Mouse (Mus musculus): Measurements from ENCODE around the gene Ptgis.

The Ptgis gene

DNA sequence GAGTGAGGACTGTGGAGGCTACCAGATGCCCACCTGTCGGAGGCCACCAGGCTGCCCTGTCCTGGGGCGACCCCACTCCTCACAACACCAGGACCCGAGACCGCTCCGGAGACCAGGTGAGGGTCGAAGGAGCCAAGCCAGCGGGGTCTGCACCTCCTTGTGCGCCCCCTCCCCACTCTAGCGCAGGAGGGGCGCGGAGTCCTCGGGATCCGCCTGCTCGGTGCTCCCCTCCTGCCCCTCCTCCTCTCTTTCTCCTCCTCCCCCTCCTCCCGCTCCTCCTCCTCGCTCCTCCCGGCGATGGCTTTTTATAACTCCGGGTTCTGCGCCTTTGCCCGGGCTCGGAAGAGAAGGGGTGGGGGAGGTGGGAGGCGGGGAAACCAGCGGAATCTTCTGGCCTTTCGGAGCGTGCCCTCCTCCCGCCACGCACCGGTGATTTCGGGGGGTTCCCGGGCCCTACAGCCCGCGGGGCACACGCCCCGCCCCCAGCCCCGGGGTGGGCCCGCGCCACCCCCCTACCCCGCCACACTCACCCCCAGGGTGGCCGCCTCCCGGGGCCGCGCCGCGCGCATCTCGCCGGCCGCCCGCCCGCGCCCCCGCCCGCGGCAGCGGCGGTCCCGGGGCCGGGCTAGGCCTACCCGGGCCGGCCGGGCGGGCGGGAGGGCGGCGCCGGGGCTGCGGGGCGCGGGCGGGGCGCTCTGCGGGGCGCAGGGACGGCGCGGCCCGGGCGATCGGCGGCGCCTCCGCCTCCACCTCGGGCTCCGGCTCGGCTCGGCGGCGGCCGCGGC is 50.9 kb downstream of the Ptgis start:
- peak; percentile 52 to 57 for DNase-seq

DNA sequence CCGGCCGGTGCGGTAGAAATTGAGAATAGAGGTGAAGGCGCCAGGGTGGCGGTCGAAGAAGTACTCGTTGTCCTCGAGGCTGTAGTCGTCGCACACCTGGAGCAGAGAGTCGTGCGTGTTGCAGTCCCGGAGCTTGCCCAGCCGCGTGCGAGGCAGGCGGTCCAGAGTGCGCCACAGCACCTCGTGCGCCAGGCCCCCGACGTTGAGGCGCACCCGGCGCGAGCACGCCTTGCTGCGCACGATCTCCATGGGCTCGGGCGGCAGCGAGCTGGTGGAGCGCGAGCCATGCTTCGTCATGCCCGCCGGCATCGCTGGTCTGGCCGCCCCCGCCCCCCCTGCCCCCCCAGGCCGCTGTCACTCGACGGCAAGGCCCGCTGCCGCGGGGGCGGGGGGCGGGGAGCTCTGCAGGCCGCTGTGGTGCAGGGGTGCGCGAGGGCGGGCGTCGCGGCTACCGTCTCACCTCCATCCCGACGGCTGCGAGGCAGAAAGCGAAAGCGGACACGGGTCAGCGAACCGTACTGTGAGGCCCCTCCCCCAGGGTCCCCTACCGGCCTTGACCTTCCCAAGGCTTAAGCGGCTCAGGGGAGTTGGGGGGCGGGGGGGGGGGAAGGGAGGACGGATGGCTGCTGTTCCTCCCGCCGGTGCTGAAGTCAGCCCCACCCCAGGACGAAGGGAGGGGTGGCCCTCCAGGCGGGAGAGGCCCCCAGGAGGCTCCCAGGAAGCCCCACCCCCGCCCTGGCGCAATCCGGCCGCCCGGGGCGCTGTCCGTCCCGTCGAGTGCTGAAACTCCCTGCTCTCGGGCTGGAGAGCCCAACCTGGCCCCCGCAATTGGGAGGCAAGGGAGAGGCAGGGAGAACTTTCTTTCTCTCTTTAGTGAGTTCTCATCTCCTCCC is 51.8 kb downstream of the Ptgis start:
- DNase-seq = peak; percentile 81 to 93

DNA sequence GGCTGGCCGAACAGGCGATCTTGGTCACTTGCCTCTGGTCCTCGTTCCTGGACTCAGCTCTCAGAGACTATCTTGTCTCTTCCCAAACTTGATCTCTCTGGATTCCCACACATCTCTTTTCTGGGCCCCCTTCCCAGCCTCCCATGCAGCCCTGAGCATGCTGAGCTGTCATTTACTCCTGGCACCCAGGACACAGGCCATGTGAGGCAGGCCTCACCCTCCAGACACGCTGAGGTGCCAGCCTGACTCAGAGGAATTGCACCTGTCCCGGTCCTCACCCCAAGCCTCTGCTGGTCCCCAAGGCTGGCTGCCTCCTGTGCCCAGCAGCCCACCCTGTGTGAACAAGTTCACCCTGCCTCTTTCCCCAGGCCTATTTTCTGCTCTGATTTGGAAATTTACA is 53.3 kb downstream of the Ptgis start:
- no peak for DNase-seq

DNA sequence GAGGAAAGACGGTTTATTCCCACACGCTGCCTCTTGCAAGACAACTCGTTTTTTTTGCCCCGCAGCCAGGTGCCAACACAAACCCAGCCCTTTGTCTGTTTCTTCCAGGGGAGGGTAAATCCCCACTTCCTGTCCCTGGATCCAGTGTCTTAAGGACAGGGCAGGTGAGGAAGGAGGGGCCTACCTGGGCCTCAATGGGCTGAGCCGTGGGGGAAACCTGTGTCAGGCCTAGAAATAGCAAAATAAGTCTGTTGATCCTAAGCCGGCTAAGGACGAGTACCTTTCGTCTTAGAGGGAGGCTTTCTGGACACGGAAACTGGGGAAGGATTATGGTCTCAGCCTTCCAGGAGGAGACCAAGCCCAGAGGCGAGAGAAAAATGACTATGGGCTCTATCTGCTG is 53.9 kb downstream of the Ptgis start:
- DNase-seq = no peak

DNA sequence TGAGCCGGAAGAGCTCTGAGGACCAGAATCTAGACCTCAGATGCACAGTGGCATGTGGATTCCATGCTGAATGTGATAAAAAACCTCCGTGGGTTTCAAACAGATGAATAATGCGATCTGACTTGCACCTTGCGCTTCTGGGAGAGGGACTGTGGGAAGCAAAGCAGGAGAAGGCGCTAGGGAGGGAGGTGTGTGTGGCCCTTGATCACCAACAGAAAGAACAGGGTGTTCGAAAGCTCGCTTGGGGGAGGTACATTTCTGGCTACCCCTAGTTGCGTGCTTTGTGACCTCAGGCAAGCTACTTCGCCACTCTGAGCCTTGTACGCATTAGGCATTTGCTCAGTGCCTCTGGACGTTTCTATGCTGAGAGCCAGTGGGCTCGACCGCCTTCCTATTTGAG is 54.4 kb downstream of the Ptgis start:
- DNase-seq = no peak

DNA sequence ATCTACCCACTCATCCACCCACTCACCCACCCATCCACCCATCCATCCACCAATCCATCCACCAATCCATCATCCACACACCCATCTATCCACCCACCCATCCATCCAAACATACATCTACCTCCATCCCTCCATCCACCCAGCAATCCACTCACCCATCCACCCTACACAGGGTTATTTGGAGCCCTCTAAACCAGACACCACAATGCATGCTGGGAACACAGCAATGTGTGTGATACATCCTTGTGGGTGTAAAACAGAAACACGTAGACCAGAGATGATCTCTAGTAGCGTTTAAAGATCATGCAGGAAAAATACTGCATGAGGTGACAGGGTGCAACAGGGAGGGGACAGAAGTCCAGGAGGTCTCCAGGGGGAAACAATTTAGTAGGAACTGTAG is 55.0 kb downstream of the Ptgis start:
- no peak for DNase-seq

DNA sequence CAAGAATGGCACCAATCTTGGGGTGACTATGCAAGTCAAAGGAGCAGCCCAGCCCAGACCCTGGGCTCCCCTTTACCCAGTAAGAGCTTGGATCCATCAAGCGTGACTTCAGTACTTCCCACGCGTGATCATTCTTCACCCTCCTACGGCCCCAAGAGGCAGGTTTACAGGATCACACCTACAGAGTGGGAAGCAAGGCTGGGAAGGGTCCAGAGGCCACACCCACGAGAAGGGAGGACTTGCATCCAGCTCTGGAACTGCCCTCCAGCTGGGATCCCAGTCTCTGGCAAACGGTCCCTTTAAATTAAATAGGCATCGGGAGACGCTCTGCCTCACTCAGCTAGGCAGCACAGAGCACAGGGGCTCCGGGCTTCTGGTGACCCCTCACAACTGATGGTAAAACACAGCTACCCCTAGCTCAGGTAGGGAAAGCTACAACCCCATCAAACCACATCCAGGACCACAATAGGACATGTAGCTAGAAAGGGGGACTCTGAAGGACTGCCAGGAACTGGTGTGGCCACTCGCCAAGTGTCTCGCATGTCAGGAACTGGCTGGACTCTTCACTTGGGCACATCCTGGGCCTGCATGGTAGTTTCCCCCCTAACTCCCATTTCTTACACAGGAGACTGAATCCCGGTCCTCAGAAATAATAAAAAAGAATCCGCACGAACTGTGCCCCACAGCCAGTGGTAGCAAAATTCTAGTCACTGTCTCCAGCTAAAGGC is 58.6 kb downstream of the Ptgis start:
- DNase-seq = no peak

DNA sequence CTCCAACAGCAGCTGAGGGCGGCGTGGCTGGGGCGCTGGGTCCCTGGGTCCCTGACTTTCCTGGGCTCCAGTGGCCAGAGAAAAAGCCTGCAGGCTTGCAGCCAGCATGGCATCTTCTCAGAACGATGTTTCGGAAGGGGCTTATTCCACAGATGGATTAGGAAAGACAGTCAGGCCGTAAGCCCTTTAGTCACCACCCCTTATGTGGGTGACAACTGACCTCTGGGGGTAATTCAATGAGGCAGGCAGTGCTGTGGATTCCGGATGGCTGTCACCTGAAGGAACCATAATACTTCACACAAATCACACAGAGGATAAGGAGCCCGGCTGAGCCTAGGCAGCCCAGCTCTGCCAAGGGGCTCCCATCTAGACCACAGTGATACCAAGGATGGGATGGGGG is 59.3 kb downstream of the Ptgis start:
- no peak for DNase-seq

DNA sequence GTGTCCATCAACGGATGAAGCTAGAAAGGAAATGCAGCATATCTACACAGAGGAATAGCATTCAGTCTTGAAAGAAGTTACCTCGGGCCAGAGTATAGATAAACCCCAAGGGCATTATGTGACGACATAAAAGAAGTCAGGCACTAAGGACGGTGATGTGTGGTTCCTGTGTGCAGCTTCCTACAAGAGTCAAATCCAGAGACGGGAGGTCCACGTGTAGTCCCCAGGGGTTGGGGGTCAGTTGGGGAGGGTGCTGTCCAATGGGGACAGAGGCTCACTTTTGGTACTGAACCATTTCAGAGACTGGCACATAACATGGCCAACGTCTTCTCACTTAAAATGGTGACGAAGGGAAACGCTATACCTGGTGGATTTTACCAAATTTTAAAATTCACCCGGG is 61.1 kb downstream of the Ptgis start:
- DNase-seq = no peak

DNA sequence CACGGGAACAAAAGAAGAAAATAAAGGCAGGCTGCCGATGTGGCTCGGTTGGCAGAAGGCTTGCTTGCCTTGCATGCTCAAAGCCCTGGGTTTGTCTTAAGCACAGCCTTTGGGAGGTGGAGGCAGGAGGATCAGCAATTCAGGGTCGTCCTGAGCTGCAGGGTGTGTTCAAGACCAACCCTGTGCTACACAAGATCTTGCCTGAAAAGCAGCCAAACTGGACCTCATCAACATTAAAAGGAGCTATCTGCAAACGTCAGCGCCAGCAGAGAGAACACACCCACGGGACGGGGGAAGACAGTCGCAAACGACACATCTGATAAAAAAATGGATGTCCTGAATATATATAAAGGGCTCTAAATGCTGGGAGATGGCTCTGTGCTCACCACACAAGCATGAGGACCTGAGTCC is 63.2 kb downstream of the Ptgis start:
- no peak for DNase-seq

DNA sequence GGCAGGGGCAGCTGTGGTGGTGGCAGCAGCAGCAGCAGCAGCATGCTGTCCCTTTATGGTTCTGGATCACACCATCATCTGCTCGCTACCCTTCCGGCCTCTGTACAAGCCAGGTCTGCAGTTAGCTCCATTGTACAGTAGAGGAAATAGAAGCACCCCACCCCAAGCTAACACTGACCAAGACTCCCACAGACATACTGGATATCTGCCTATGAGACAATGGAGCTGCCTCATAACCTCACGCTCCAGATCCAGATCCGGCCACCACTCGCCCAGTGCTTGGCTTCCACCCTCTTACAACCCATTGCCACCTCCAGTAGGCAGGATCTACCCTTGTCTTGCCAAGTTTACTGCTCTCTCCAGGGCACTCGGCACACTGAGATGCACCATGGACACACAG is 65.1 kb downstream of the Ptgis start:
- peak; percentile 18 to 37 for DNase-seq

DNA sequence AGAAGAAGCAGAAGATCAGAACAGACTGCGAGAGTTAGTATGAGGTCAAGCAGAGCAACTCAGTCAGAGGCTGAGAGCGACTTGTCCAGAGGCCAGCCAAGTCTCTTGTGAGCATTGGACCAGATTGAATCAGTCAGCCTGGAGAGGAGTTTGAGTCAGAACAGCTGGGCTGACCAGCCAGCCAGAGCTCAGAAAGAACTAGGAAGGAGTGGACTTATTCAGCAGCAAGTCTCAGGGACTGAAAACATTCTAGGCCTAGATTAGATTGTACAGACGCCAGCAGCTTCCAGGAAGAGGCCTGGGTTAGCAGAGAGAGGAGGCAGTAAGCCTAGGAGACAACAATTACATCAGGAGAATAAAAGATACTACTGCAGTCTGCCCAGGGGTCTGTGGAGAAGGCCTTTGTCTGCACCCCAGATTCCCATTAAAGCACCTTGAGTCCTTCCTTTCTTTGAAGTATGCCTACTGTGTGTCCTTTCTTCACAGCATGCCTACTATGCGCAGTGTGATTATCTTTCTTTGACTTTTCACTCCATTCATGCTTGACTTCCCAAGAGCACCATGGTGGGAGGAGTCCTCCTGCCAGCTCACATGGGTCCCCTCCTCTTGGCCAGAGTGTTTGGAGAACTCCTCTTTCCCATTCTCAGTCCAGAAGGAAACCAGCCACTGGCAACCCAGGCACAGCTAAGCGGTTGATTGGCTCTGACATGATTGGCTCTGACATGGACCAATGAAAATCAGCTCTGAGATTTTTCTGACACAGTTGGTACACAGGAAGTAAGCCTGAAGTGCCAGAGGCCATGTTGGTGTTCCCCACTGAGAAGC is 67.1 kb downstream of the Ptgis start:
- DNase-seq = peak; percentile 31 to 57

DNA sequence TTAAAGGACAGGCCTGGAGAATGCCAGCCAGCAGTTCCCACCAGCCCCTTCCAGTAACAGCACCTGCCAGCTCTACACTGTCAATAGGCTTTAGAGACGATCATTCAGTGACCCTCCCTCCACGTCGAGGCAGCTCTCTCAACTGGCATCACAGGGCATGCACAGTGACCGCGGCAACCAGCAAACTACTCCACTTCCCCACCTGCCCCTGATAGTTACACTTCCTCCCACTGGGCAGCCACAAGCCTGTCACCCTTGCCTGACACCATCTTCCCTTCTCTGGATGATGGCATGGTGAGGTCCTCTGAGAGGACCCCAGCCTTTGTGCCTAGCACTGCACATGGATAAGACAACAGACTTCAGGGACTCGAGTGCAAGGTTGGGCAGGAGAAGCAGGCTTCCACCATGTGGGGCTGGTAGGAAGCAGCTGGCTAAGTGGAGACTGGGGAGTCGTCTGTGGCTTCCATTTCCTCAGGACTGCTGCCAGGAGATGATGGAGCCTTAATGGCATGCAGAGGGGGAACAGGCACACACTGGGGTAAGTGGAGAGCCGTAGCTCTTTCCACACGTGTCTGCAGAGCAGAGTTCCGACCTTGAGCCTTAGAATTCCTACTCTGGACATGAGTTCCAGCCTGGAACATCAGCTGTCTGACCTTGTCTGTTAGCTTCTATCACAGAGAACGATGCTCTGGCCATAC is 72.7 kb downstream of the Ptgis start:
- DNase-seq = peak in 1 of 2 experiments; percentile 43

DNA sequence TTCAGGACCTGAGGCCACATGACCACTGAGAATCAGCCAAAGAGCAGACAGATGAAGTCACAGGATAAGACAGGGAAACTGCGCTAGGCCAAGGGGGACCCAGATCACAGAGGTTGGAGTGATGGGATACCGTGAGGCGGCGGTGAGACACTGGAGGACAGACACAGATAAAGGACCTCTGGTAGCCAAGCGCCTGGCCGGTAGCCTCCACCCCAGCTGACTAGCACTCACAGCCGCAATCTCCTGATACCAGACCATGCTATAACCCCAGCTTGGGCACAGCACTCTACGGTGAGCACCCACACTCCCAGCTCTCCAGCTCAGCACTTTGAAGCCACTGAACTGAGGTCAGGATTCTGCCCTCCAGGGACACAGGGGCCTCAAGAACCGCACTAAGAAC is 76.8 kb downstream of the Ptgis start:
- DNase-seq = no peak

DNA sequence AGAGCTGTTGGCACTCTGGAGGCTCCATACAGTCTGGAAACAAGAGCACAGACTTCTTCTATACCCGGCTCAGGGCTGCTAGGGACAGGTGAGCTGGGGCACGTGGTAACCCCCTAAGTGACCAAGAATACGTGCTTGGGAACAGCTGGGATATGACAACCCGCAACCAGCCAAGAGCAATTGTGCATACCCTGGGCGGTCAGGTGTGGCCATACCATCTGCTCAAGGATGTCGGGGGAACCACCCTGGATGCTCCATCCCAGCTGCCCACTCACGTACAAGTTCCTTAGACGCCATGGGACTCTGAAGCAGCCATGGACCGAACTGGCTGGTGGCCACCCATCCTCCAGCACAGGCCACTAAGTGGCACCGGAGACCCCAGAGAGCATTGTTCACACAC is 77.3 kb downstream of the Ptgis start:
- DNase-seq = no peak

DNA sequence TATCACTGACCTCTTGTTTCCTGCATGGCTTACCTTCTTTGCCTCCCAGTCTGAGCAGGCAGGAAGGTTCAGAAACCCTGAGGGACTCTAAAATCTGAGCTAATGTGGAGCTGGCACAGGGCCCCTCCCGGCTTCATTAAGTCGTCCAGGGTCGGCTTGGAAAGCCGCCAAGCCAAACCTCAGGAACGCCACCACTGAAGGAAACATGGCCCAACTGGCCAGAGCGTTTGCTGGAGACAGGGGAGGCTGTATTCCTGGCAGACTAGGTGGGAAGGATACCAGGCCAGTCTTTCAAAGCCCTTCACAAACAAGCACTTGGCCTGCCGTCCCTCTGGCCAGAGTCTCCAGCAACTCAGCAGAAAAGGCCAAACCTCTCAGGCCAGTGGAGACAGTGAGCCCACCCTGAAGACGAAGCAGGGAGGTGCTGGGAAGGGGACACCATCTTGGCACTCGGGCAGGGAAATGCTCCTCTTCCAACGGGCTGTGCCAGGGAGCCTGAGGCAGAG is 77.8 kb downstream of the Ptgis start:
- peak; percentile 41 to 58 for DNase-seq

DNA sequence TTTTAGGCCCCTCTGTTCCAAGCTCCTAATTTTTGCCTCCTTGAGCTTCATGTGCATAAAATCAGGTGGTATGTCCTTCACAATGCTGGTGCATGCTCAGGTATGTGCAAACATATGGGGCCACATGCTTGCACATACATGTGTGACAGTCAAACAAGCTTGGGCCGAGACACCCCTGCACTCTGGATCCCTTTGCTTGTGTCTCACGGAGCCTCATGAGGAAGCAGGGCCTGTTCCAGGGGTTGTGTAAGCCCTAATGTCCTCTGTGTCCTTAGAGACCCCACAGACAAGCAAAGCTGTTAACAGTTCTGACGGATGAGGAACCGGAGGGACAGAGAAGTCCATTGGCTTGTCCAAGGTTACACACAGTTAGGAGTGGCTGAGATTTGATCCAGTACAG is 80.7 kb downstream of the Ptgis start:
- DNase-seq = no peak

DNA sequence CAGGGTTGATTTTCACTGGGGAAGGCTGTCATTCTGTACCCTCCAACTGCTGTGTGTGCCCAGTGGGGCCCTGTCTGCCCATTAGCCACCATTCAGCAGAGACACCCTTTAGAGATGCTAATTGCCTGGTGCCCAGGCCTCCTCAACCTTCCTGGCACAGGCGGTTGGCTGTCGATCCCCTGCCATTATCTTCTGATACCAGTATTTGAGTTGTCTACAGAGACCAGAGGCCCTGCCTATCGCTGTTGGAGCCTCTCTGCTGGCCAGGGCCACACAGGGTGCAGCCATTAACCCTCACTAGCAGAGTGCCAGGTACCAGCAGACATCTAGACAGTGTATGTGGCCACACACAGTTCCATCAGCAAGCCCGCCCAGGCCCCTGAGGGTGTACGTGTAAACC is 81.6 kb downstream of the Ptgis start:
- no peak for DNase-seq

DNA sequence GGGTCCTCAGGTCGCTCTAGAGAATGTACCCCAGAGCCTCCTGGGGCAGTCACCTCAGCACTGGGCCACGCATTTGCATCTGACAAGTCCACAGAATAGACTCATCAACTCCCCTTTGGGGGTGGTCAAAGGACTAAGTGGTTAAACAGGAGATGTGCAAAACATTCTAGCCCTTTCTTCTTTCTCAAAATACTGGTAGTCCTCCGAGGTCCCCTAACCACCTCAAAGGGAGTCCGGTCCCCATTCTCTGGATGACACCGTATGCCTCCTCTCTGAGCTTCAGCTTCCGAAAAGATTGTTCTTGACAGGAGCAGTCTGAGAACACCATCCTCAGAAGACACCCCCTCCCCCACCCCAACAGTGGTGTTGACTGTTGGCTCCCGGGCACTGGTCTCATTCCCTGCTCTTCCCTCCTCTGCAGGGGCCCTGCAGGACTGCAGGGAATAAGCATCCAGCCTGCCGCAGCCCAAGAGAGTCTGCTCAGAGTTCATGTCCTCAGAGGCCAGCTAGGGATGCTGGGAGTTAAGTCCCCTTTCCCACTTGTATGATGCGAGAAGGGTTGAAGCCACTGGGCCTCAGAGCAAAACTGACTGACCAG is 84.2 kb downstream of the Ptgis start:
- no peak for DNase-seq

DNA sequence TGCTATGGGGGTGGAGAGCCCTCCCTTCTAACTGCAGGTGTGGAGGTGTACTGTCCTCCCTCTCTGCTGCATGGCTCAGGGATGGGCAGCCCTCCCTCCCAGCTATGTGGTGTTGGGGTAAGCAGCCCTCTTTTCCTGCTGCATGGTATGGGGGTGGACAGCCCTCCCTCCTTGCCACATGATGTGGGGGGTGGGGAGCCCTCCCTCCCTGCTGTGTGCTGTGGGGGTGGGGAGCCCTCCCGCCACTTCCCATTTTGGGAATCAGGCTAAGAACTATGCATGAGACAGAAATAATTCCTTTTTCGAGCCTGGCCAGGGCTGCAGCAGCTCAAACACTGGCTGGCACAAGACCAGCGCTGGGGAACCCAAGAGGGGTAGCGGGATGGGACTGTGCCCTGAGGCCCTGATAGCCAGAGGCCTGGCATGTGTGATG is 84.8 kb downstream of the Ptgis start:
- no peak for DNase-seq

DNA sequence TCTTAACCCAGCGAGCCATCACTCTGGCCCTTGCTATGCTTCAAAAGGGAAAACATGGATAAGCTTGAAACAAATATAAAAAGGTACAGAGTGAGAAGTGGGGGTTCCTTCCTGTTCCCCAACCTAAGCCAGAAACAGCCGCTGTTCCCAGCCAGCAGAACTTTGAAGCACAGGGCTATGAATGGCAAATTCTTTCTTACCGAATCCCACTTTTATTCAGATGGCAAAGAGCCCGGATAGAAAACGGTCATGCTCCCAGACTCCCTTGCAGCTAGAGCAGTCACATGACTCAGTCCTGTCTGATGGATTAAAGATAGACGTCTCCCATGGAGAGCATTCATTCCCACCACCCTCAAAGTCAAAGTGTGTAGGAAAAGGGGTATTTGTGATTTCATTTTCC is 89.5 kb downstream of the Ptgis start:
- no peak for DNase-seq
